Mouse (Mus musculus) lung, adult 2 months (tissue): ENCODE data around the gene H2al1i.
"Not testable (repeated sequence)": the region's sequence is repeated elsewhere in the genome, so short reads cannot be mapped to it uniquely, and the experiment has no call there.

Experiments used
- CTCF ChIP-seq: fragments of 200-500 bp; IDR thresholded peaks from 2 replicates; pipeline ENCODE4 v1.5.1; 2011; ENCODE audit warnings: mild to moderate bottlenecking, low read length, control low read depth; ENCODE audit not compliant: insufficient read depth
- POLR2A ChIP-seq: fragments of 200-500 bp; IDR thresholded peaks from 2 replicates; pipeline ENCODE4 v1.6.1; 2011; ENCODE audit warnings: low read depth, mild to moderate bottlenecking, control low read depth, low read length, borderline replicate concordance; ENCODE audit errors: extremely low read depth

- TF ChIP-seq CTCF, POLR2A: not testable (repeated sequence)
Observed at GRCm38 (mm10) chrX:11311634-11312033, 12.8 kb upstream of the H2al1i start, which contains the start of gene H2al1e.
